Mouse (Mus musculus) gastrocnemius, postnatal 4 days (tissue): ENCODE data around the gene Ncor2. TPM values are rescaled to one million over a fixed set of nuclear protein-coding genes. Genes with fewer than 3 reads are reported as not detected.
A peak's percentile ranks its signal among the peaks of the same experiment; 100 is the strongest.

Source experiments
- DNase-seq, 2 experiments: peaks; one replicate each; pipeline ENCODE4 v3.0.0; 2021 to 2022; ENCODE audit warnings: low spot score in 2 of 2, mixed read lengths in 2 of 2
- total RNA-seq, 2 experiments: library from RNA; stranded (reverse); gene quantifications; 2 replicates each; pipeline ENCODE4 v1.2.3; 2021

Gene Ncor2
- total RNA-seq, 2 experiments from 2014 or later: 168 to 179 TPM

DNA sequence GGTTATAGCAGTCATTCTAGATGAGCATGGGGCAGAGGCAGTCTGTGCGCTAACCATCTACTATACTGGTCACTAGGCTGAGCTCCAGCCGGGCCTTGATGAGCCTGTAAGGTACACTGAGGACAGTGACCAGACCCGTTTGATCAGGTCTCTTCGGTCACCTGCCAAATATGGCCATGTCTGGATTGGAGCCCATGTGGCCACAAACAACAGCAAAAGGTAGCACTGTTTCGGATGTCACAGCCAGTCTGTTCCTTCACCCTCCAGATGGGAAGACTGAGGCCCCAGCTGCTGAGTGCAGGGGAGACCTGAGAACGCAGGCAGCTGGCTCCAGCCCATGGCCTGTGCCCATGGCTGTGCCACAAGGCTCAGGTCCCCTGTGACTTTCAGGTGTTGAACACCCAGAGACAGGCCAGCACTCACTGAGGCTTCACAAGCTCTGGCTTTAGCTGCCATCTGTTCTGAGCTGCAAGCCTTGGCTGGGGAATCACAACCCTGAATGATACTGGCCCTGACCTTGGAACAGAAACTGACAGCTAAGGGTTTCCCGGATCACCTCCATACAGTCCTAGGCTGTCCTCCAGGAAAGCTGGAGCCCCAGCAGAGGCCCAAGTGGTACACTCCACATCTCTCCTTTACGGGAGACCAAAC is 139.5 kb downstream of the Ncor2 start:
- DNase-seq: no peak

DNA sequence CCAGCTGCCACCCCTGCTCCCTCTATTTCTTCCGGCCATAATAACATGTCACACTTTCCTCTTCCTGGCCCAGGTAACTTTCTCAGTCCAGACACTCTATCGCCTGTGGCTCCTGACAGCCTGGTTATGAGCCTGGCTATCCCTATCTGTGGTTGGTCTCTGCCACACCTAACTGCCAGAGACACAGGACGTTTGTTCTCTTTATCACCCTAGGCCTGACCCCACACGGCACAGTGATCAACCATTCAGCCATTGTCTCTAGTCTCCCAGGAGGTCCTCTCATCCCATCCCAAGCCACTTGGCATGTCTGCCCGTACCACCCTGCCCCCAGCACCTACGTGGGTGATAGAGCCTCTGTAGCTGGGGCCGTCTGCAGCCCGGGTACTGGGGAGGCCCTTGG is 142.5 kb downstream of the Ncor2 start:
- no peak for DNase-seq

DNA sequence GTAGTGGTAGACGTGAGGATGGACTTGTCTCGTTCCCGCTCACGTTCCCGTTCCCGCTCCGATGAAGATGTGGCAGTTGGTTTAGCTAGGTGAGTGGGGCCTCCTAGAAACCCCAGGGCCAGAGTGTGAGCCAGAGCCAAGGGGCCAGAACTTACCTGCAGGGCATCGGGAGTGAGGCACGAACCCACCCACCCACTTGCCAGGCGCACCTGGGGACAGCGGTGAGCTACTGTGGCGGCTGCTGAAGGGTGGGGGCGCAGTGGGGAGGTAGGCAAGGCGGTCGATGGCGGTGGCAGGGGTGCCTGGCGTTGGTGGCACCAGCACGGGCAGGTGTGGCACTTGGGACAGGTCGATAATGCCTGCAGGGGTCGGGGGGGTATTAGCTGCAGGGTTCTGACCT is 150.1 kb downstream of the Ncor2 start:
- no peak for DNase-seq

DNA sequence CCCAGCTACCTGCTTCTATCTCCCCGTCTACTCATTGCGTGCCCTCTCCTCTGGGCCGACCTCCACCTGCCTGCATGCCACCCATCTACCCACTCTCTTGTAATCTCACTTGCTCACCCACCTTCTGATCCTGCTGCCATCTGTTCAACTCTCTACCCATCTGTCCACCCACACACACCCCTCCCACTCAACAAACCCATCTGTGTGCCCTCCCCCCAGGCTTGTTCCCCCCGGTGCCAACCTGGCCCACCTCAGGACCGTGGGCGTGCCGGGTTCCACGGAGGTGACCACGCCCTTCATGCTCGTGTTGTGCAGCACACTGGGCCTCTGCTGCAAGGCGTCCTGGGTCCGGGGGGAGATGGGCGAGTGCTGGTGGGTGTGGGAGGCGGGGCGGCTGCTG is 150.6 kb downstream of the Ncor2 start:
- DNase-seq: no peak

DNA sequence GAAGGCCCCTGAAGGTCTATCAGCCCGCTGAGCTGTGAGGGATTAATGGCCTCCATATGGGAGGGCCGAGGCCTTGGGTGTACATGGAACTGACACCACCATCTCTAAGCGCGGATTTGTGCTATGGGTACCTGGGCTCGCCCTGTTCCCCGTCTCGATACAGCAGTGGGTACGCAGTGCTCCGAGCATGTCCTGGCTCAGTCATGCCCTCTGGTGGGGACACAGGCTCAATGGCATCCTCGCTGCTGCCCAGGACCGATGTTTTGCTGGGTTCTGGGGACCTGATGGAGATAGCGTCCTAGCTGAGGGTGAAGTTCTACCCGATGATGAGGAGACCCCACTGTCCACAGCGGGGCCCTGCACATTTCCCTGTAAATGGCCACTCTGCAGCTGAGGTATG is 155.0 kb downstream of the Ncor2 start:
- no peak for DNase-seq

DNA sequence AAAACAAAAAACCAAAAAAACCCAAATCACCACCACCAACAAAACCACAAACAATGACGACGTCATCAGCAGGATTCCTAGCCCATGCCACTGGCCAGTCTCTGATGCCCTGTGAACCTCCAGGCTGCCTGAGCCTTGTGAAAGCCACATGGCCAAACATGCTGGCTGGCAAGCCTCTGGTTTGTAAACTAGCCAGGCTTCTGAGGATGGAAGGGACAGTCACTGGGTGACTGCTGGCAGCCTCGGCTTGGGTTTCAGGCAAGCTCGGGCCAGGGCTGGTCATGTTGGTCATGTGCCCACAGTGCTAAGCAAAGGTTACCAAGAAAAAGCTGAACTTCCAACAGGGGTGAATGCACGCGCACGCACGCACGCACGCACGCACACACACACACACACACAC is 157.7 kb downstream of the Ncor2 start:
- peak in 1 of 2 experiments; percentile 68 for DNase-seq

DNA sequence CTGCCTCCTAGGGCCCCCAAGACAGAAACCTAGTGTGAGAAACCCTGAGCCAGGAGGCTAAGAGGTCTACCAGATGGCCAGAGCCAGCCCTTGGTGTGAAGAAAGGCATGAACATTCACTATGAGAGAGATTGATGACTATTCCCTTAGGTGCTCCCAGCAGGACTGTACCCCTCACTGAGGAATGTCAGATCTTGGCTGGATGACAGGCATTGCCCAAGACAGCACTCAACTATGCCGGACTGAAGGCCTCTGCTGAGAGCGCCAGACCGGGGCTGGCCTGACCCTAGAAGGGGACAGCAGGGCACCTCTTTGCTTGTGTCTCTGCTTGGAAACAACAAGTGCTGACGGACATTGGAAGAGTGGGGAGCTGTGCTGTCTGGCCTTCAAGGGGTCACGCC is 159.9 kb downstream of the Ncor2 start:
- DNase-seq: no peak

DNA sequence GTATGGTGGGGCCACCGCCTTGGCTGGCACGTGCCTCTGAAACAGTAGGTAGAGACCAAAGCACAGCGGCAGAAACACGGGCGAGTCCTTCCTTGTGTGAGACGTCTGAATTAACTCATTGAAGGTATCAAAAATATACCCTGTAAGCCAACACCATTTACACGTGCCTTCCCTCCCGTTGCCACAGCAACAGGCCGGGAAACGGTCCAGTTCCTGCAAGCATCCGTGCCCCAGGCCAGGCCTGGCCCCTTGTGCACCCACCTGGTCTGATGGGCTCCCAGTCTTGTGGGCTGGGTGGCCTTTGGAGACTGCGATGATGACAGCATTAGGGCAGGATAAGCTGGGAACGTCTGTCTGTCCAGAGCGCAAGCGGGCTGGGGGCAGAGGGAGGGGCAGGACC is 161.7 kb downstream of the Ncor2 start:
- no peak for DNase-seq

DNA sequence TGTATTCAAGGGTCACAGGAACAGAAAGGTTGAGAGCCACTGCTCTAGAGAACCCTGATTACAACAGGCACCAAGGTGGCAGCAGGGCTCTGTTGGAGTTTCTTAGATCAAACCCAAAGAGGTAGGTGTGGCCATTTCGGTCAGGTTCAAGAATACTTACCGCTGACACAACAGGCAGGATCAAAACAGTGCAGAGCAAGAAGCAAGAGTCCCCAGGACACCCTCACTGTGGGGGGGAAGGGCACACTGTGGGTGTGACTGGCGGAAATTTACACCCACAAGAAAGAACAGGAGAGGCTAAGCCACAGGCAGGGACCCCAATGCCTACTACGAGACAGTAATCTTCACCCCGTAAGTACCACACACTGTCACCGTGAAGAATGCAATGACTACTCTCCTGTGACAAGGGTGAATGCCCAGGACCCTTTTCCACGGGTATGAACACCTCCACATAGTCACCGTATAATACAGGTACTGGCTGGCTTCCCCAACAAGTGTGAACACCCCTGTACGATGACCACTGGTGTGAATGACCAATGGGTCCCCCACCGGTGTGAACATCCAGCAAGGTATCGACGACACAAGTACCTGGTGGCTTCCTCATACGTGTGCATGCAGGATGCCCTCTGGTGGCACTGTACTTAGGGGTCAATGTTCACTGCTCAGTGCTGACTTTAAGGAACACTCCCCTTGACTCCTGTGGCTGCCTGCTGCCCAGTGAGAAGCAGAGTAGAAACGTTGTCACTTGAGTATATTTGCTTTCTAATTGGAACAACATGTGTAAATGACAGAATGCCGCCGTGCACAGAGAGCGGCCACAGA is 162.4 kb downstream of the Ncor2 start:
- DNase-seq: no peak

DNA sequence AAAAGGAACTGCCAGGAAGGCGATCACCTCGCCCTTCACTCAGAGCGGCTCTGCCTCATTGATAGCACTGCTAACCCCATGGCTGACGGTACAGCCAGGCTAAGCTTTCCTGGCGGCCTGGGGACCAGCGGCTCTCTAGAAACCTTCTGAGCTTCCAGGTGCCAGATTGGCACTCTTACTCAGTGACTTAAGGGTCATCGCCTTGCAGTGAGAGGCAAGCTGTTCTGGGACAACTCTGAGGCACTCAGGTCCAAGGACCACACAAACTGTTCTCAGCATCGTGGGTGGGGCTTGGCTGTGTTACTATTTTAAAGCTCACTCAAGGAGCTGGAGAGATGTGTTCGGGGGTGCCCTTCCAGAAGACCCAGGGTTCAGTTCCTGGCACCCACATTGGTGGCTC is 163.4 kb downstream of the Ncor2 start:
- no peak for DNase-seq

DNA sequence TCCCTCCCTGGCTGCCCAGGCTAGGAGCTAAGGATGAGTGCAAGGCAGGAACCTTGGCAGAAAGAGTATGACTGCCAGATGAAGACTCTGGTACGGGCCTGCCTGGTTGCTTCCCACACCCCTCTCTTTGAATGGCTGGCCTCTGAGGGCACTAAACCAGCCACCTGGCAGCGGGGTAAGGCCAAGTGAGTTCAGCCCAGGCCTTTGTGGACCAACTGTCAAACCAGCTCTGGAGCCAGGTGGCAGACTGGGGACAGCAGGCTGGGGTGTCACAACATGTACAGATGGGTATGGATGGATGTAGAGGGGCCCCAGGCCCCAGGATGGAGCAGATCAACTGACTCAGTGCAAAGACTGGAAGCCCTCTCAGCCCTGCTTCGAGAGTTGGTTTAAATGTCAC is 164.0 kb downstream of the Ncor2 start:
- no peak for DNase-seq

DNA sequence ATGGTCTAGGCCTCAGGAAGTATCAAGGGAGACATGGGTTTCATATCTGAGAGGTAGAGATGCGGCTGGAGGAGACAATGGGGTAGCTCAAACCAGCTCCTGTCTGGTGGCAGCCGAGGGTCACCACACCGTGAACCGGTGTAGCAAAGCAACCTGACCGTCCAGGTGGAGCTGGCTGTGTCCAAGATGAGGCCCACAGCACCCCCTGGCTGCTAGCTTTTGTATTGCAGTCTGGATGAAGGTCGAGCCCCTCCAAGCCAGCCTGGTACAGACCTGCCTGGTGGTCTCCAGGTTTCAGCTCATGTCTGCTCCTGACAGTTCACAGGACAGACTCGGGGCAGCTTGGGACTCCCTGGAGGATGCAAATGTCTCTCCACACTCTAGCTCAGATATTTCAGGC is 164.5 kb downstream of the Ncor2 start:
- peak in 1 of 2 experiments; percentile 56 for DNase-seq

DNA sequence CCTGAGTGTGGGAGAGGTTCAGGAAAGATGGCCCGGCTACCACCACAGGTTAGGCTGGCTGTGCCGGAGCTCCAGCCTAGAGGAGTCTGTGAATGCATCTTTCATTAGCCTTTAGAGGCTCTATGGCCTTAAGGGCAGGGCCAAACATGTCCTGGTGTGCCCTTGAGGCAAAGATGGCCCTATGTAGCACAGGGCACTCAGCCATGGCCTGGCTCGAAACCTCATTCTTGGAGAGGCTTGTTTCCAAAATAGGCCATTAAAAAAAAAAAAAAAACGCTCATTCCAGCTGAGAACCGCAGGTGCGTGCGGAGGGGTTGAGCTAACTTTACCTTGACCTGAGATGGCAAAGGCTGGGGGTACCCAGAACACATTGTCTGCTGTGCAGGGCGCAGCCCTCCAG is 167.4 kb downstream of the Ncor2 start:
- DNase-seq: no peak

DNA sequence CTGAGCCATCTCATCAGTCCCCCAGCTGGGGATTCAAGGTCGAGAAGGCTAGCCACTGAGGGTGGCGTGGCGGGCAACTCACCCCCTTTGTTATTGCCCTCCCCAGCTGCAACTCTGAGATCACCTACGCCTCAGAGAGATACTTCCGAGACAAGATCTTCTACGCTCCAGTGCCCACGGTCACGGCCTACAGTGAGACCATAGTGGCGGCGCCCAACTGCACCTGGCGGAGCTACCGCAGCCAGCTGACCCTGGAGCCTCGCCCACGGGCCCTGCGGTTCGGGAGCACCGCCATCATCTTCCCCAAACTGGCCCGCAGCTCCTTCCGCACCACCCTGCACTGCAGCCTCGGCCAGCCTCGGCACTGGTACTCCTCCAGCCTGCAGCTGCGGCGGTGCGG is 167.9 kb downstream of the Ncor2 start:
- no peak for DNase-seq

DNA sequence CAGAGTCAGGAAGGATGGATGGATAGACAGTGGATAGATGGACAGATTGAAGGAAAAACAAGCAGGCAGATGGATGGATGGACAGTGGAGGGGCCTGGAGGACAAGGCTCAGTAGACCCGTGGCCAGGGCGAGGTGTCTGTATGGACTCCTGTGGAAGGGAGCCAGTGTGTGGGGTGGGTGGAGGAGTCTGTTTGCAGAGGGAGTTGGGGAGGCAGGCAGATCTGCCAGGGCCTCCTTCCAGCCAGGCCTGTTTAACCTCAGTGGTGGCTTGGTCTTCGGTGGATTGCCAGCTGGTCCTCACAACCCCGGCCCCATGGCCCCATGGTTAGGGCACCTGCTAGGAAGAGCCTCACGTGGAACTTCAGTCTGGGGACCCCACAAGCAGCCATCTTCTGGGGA is 172.1 kb downstream of the Ncor2 start:
- DNase-seq: no peak

DNA sequence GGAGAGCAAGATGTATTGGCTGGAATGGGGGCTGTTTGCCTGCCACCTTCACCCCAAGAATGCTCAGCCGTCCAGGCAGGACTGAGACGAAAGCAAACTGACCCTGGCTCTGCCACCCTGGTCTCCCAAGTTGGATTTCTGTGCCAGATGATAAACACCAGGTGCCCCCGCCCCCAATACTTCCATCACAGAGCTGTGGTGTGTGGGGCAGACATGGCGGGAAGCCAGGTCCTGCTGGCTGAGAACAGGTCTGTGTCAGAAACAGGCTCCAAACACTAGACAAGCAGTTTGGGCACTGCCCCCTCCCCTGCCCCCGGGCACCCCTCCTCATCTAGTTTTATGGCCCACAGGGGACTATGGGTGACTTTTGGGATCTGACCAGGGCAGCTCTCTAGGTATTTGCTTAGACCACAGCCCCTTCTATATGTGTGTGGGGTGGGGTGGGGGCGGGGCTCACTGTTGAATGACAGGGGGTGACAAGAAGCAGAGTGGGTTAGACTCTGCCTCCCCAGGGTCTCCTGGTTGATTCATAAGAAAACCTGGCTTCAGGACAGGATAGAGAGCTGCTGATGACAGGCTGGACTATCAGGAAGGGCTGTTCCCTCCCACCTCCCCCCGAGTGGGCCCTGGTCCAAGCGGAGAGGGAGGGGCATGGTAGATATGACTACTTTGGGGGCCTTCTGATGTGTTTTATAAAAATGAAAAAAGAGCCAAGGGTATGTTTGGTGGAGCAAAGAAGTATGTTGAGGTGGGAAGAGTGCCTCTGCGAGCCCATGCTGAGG is 173.0 kb downstream of the Ncor2 start:
- no peak for DNase-seq

DNA sequence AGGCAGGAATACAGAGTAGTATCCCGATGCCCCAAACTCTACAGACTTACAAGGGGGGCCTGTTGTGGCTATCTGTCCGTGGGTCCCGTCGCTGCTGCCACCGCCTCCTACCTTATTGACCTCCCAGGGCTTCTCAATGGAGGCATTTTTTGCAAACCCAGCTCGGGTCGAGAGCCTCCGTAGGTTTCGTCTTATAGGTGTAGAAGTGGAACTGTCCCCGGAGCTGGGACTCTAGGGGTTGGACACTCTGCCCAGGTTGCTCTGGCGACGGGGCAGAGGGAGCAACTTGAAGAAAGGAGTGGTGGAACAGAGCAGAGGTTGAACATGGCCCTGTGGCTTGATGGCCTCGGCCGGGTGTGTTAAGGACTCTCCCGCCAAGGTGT is 175.2 kb downstream of the Ncor2 start:
- DNase-seq: no peak

DNA sequence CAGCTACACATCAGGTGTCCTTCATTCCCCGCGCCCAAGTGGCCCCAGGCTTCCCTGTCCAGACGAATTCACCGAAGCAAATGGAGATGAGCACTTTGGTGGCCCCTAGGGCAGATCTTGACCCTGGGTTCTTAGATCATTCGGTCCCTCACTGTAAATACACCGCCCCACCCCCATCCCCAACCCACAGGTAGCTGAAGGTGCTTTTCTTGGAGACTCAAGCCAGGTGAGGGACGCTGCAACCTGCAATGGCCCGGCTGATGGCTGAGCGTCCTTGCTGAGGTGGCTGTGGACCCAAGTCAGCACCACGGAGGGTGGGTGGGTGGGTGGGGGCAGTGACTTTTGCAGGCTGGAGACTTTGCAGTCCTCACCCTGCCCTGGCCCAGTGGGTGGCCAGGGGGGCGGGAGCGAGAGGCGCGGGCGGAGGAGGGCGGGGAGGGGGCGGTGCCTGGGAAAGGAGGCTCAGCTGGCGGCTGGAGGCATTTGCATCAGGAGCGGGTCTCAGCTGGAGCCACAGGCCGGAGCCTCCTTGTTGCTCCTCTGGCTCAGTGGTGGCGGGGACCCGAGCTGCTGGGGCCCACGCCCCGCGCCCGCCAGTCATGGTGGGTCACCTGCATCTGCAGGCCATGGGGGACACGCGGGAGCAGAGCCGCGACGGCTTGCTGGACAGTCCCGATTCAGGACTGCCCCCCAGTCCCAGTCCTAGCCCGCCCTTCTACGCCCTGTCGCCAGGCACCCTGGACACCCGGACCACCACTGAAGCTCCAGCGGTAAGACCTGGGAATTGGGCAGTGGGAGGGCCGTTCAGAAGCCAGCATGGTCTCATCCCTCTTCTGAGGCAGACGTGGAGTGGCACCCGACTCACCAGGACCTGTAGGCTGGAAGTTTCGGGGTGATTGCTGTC is 175.8 kb downstream of the Ncor2 start, which contains the start of gene Rflna:
Gene Rflna (plus strand): TSS at position 253 of the 904 bp plus-strand sequence.
- DNase-seq: peak in 1 of 2 experiments; percentile 60

DNA sequence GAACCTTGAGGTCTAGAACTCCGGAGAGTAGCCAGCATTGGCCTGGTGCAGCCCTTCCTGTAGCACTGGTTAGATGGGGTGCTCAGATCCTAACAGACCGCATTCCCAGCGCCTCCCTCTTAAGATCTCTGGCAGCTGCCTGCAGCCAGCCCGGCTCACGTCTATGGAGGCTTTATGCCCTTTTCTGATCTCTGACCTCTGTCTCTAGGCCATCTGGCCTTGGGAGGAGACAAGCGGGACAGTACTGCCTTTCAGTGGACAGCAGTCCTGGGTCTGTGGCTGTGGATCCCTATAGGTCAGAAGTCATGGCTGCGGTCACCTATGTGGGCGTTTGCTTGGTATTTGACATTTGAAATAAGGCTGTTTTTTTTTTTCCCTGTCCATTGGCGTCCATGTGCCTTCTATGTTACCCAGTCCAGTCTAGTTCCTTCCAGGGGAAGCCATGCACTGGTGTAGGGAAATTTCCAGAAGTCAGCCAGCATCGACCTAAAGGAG is 178.2 kb downstream of the Ncor2 start:
- DNase-seq: no peak

DNA sequence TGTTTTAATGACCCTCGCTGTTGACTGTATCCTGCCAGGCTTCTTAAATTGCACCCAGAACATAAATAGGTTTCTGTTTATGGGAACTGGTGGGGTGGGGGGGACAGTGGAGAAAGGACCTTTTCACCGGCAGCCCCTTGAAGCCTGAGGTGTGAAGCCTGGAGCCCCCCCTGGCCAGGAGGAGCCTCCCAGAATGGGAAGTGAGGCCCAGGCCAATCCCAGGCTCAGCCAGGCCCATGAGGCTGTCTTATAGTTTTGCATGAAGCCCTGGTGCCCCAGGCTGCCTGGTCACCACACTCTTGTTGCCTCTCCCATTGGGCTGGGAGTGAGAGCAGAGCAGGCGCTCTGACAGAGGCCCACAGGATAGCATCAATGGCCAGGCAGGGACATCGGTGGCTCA is 181.1 kb downstream of the Ncor2 start:
- DNase-seq: no peak

DNA sequence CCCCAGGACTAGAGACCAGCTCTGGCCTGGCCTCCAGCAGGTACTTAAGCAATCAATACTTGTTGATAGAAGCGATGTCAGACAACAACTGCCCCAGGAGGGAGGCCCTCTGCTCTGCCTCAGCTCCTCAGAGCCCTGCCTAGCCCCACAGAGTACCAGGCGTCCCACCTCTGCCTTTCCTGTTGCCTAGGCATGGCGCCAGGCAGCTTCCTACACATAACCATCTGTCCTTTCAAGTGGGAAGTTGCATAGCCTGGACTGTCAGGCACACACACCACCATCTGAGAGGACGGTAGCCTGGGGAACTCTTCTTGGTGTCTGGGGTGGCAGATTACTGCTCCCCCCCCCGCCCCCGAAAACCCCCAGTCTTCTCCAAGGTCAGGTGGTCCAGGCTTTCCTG is 182.2 kb downstream of the Ncor2 start:
- DNase-seq: no peak
